Mouse (Mus musculus): ENCODE data around the gene Pi16. TPM values are rescaled to one million over a fixed set of nuclear protein-coding genes. Genes with fewer than 3 reads are reported as not detected.
A peak's percentile ranks its signal among the peaks of the same experiment; 100 is the strongest.

Pi16 gene
- polyA plus RNA-seq, 1 experiment from 2014 or later = 0.32 TPM

DNA sequence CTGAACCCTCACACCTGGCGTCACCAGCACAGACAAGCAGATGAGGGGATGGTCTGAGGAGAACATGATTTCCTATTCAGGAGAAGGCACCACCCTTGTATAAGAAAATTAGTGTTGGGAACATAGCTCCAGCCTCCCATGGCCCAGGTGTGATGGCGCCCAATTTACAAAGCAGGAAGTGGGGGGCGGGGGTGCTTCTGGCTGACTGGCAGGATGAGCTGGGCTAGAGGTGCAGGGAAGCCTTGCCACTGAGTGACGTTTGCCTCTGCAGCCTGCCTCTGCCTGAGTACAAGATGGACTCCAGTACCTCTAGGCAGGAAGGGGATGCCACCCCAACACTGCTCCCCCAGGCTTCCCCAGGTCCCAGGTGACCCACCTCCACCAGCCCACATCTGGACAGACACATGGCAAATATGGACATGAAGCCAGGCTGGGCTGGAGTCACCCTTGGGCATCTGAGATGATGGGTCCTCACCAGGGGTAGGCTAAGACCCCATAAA lies 14.8 kb downstream of the Pi16 start:
- H3K27ac ChIP-seq (ENCODE audit: low read depth, low read length) = no peak overlapping the region
- H3K9me3 ChIP-seq (ENCODE audit: control insufficient read depth, low read length) = no peaks in the 10 kb centered on the region
- no peak for ATAC-seq (ENCODE audit: low FRiP score, low TSS enrichment)
- 0 out of 2 replicates have a peak, but pooled peaks cover 1% of the 10 kb centered on the region for H3K27me3 ChIP-seq (ENCODE audit: control insufficient read depth, insufficient read depth, low read length)
- H3K4me2 ChIP-seq (replicated peaks; ENCODE audit: low read depth, low read length) = no peak overlapping the region
- no peak overlapping the region for H3K9ac ChIP-seq (ENCODE audit: low read depth, low read length)
- peaks cover 51% of the 10 kb centered on the region for H3K36me3 ChIP-seq (ENCODE audit: control insufficient read depth, insufficient read depth, low read length)
- WGBS = 83% methylated on average over 4 of the region's 4 CpGs
- H3K4me1 ChIP-seq (ENCODE audit: control insufficient read depth, insufficient read depth, low read length) = no peaks in the 10 kb centered on the region
- H3K4me3 ChIP-seq (ENCODE audit: low read length) = no peak overlapping the region

DNA sequence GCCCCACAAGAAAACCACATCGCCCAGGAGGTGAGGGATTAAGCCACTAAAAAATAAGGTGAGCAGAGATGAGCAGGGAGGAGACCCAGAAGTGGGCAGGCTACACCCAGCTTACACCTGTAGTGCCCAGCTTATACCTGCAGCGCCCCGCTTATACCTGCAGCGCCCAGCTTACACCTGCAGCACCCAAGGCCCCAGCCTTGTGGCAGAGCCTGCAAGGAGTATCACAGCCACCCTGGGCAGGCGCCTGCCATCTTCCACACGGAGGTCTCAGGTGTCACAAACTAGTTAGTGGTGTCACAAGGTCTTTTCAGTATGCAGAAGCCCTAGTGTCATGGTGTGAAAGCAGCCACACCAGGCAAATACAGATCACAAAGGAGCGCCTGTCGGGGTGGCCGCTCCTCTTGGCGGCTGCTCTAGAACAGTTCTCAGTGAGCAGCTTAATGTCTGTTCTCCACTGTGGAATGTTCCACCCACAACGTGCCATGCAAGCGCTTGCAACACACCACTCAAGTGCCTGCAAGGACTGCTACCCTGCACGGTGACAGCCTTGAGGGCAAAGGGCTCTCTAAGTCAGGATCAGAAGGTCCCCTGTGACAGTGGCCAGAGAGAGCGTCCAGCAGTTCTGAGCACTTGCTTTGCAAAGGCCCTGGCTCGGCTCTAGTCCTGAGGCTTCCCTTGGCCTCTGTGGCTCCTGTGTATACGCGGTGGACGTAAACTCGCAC lies 18.9 kb downstream of the Pi16 start:
- no peak overlapping the region for H3K9ac ChIP-seq (ENCODE audit: low read depth, low read length)
- 93% methylated on average over 19 of the region's 19 CpGs for WGBS
- H3K4me3 ChIP-seq (ENCODE audit: low read length) = no peak overlapping the region
- H3K27me3 ChIP-seq (ENCODE audit: control insufficient read depth, insufficient read depth, low read length) = no peaks in the 10 kb centered on the region
- peaks cover 7% of the 10 kb centered on the region for H3K4me1 ChIP-seq (ENCODE audit: control insufficient read depth, insufficient read depth, low read length)
- no peak overlapping the region for H3K4me2 ChIP-seq (replicated peaks; ENCODE audit: low read depth, low read length)
- H3K36me3 ChIP-seq (ENCODE audit: control insufficient read depth, insufficient read depth, low read length) = peaks cover 86% of the 10 kb centered on the region
- ATAC-seq (ENCODE audit: low FRiP score, low TSS enrichment) = no peak
- no peaks in the 10 kb centered on the region for H3K9me3 ChIP-seq (ENCODE audit: control insufficient read depth, low read length)
- H3K27ac ChIP-seq (ENCODE audit: low read depth, low read length) = no peak overlapping the region

DNA sequence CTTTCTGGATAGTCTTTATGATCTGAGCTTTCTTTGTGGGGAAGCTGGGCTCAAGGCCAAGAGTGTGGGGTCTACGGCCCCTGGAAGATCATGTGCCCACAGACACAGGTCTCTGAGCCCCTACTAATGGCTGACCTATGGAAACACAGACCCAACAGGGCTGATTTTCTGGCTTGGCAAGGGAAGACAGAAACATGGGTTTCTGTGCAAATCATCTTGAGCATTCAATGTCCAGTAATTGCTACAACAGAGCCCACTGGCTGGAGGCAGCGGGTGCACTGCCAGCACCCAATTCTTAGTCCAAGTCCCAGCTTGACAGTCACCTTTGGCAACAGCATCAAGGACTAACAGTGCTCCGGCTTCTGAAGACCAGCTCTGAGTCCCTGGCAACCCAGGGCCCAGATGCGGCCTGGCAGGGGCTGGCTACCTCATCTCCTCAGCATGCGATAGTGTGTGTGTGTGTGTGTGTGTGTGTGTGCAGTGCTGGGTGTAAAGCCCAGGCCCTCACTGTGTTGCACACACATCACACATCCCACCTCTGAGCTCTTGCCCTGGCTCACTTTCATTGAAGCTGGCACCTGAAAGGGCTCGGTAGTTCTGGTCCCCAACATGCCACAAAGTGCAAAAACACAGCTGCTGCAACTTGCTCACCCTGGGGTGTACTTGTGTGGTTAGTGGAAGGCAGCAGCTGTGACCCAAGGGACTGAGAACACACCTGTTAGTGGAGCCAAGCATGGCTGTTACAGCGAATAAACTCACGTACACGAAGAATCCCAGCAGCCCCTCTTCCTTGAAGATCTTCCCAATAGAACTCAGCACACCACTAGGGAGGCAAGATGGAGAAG lies 20.7 kb downstream of the Pi16 start:
- ATAC-seq (ENCODE audit: low FRiP score, low TSS enrichment) = no peak
- H3K36me3 ChIP-seq (ENCODE audit: control insufficient read depth, insufficient read depth, low read length) = peaks cover 76% of the 10 kb centered on the region
- H3K4me1 ChIP-seq (ENCODE audit: control insufficient read depth, insufficient read depth, low read length) = peaks cover 20% of the 10 kb centered on the region
- no peak overlapping the region for H3K9ac ChIP-seq (ENCODE audit: low read depth, low read length)
- WGBS = 95% methylated on average over 9 of the region's 9 CpGs
- H3K9me3 ChIP-seq (ENCODE audit: control insufficient read depth, low read length) = no peaks in the 10 kb centered on the region
- no peak overlapping the region for H3K4me2 ChIP-seq (replicated peaks; ENCODE audit: low read depth, low read length)
- H3K27me3 ChIP-seq (ENCODE audit: control insufficient read depth, insufficient read depth, low read length) = no peaks in the 10 kb centered on the region
- no peak overlapping the region for H3K4me3 ChIP-seq (ENCODE audit: low read length)
- H3K27ac ChIP-seq (ENCODE audit: low read depth, low read length) = no peak overlapping the region

- Histone ChIP-seq H3K9ac (ENCODE audit: low read depth, low read length) (no peak overlapping the region), H3K4me3 (ENCODE audit: low read length) (no peak overlapping the region), H3K27me3 (ENCODE audit: control insufficient read depth, insufficient read depth, low read length) (no peaks in the 10 kb centered on the region), H3K9me3 (ENCODE audit: control insufficient read depth, low read length) (no peaks in the 10 kb centered on the region), H3K4me1 (ENCODE audit: control insufficient read depth, insufficient read depth, low read length) (peaks cover 20% of the 10 kb centered on the region), H3K36me3 (ENCODE audit: control insufficient read depth, insufficient read depth, low read length) (peaks cover 76% of the 10 kb centered on the region), H3K4me2 (replicated peaks; ENCODE audit: low read depth, low read length) (no peak overlapping the region), H3K27ac (ENCODE audit: low read depth, low read length) (peak overlapping the region; percentile 59; the same call in 1 of the 2 replicates)
- no peak for ATAC-seq (ENCODE audit: low FRiP score, low TSS enrichment)
- 78% methylated on average over 11 of the region's 11 CpGs for WGBS
Measured at GRCm38 (mm10) chr17:29339170-29339768, 21.8 kb downstream of the Pi16 start.

DNA sequence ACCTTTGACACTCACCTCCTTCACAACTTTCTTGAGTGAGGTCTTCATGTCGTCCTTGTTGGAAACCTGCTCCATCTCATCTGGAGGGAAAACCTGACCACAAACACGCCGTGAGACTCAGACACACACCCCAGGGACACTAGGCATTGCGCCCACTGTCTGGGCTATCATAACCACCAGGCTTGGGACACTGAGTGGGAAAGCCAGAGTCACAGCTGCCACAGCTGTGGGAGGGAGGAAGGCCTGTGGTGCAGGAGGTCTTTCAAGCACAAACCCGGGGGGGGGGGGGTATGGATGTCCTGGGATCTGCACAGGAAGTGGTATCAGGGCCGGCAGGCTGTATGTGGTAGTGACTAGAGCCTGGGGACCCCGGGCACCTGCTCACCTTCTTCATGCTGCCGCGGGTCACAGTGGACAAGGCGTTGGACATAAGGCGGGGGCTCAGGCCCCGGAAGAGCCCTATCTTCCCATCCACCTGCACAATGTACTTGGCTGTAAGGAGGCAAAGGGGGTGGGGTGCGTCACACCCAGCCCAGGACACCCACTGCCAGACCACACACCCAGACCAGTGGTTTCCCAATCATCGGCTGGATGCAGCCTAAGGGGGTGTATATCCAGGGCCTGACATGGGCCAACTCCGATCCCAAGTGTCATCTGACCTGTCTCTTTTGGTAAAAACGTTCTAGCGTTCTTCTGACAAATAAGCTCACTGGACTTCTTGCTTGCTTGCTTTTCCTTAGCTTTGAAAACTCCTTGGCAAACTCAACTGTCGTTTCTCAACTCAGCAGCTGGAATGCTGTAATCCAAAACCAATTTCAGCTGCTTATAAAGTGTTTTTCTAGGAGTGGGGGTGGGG lies 23.2 kb downstream of the Pi16 start:
- no peaks in the 10 kb centered on the region for H3K9me3 ChIP-seq (ENCODE audit: control insufficient read depth, low read length)
- WGBS = 72% methylated on average over 18 of the region's 18 CpGs
- H3K4me3 ChIP-seq (ENCODE audit: low read length) = no peak overlapping the region
- H3K9ac ChIP-seq (ENCODE audit: low read depth, low read length) = no peak overlapping the region
- H3K4me2 ChIP-seq (replicated peaks; ENCODE audit: low read depth, low read length) = no peak overlapping the region
- H3K36me3 ChIP-seq (ENCODE audit: control insufficient read depth, insufficient read depth, low read length) = peaks cover 70% of the 10 kb centered on the region
- H3K27me3 ChIP-seq (ENCODE audit: control insufficient read depth, insufficient read depth, low read length) = no peaks in the 10 kb centered on the region
- peak overlapping the region; percentile 59; the same call in 1 of the 2 replicates for H3K27ac ChIP-seq (ENCODE audit: low read depth, low read length)
- peaks cover 21% of the 10 kb centered on the region for H3K4me1 ChIP-seq (ENCODE audit: control insufficient read depth, insufficient read depth, low read length)
- ATAC-seq (ENCODE audit: low FRiP score, low TSS enrichment) = no peak

DNA sequence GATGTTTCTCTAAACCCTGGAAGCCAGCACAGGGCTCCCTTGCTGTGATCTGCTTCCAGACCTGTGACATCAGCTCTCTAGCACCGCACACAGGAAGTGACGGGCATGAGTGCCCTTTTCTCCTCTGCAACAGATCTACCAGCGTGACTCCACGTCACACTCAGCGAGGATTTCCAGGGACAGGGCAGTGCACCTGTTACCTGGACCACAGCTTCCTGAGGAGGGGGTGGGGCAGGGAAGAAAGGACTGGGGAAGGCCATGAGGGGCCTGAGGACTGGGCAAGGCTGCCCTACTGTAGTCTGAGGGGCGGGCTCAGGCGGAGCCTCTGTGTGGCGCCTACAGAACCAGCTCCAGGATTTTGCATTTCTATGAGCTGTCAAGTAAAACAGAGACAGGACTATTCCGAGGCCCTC lies 24.1 kb downstream of the Pi16 start:
- Histone ChIP-seq H3K27ac (ENCODE audit: low read depth, low read length) (peak overlapping the region; percentile 59), H3K9me3 (ENCODE audit: control insufficient read depth, low read length) (no peaks in the 10 kb centered on the region), H3K36me3 (ENCODE audit: control insufficient read depth, insufficient read depth, low read length) (peaks cover 61% of the 10 kb centered on the region), H3K4me2 (replicated peaks; ENCODE audit: low read depth, low read length) (peak overlapping the region; percentile 4; the same call in 1 of the 2 replicates), H3K4me1 (ENCODE audit: control insufficient read depth, insufficient read depth, low read length) (peaks cover 31% of the 10 kb centered on the region), H3K9ac (ENCODE audit: low read depth, low read length) (0 out of 2 replicates have a peak overlapping the region, but pooled peaks have one; percentile 13), H3K27me3 (ENCODE audit: control insufficient read depth, insufficient read depth, low read length) (no peaks in the 10 kb centered on the region), H3K4me3 (ENCODE audit: low read length) (no peak overlapping the region)
- WGBS = 15% methylated on average over 9 of the region's 9 CpGs
- peak; percentile 66 for ATAC-seq (ENCODE audit: low FRiP score, low TSS enrichment)

GRCm38 (mm10) chr17:29342010-29342910 lies 24.8 kb downstream of the Pi16 start:
- Histone ChIP-seq H3K4me3 (ENCODE audit: low read length) (no peak overlapping the region), H3K27me3 (ENCODE audit: control insufficient read depth, insufficient read depth, low read length) (no peaks in the 10 kb centered on the region), H3K27ac (ENCODE audit: low read depth, low read length) (peak overlapping the region; percentile 59), H3K4me2 (replicated peaks; ENCODE audit: low read depth, low read length) (peak overlapping the region; percentile 23), H3K9ac (ENCODE audit: low read depth, low read length) (peak overlapping the region; percentile 13; the same call in 1 of the 2 replicates), H3K4me1 (ENCODE audit: control insufficient read depth, insufficient read depth, low read length) (peaks cover 32% of the 10 kb centered on the region), H3K36me3 (ENCODE audit: control insufficient read depth, insufficient read depth, low read length) (peaks cover 54% of the 10 kb centered on the region), H3K9me3 (ENCODE audit: control insufficient read depth, low read length) (no peaks in the 10 kb centered on the region)
- ATAC-seq (ENCODE audit: low FRiP score, low TSS enrichment) = peak; percentile 84
- WGBS = 36% methylated on average over 13 of the region's 13 CpGs

Data from kidney, embryonic 14.5 days (tissue).